Mouse (Mus musculus): Measurements from ENCODE around the gene Olfr1410. TPM values are rescaled to one million over a fixed set of nuclear protein-coding genes. Genes with fewer than 3 reads are reported as not detected.

Gene Olfr1410
- polyA plus RNA-seq, 1 experiment, result not detected

DNA sequence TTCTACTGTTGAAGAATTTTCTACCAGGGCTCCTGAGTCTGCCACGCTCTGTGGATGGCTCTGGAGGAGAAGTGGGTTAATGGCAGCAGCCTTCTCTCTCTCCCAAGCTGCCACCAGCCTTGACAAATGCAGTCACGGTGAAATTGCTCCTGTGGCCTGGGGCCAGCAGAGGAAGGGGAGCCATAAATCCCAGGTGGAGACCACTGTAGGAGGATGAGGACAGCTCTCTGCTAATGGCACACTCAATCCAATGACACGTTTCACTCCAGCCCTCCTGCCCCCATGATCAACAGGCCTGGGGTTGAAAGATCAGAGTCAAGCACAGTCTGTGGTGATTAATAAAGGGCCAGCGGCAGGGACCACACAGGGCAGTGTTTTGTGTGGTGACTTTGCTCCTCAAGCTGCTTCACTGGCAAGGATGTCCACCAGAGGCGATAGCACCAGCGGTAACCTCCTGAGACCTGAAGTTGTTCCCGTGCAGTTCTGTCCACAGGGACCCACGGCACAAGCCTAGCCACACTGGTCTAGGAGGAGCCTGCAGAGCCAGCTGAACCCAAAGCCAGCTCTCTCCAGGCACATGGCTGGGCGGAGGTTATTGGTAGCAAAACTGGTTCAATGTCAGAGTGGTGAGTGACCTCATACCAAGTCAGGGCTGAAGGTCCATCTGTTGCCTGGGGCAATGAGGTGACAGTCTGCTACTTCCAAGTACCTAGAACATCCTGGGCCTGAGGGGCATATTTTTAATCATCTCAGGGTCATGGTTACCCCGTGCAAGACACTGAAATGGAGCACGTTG, 51.6 kb downstream of the Olfr1410 start:
- DNase-seq (ENCODE audit: low read depth), result no peak
- TF ChIP-seq POLR2A (IDR thresholded peaks at IDR 0.05; ENCODE audit: borderline replicate concordance, extremely low read depth, insufficient read depth, insufficient read length, poor library complexity, severe bottlenecking) (no peak), CTCF (IDR thresholded peaks at IDR 0.05; ENCODE audit: borderline replicate concordance, extremely low read depth, insufficient read depth, insufficient read length) (no peak)

- TF ChIP-seq POLR2A (IDR thresholded peaks at IDR 0.05; ENCODE audit: borderline replicate concordance, extremely low read depth, insufficient read depth, insufficient read length, poor library complexity, severe bottlenecking) (no peak), CTCF (IDR thresholded peaks at IDR 0.05; ENCODE audit: borderline replicate concordance, extremely low read depth, insufficient read depth, insufficient read length) (no peak)
- no peak for DNase-seq (ENCODE audit: low read depth)
Measured at GRCm38 (mm10) chr1:92659392-92659791, 53.8 kb downstream of the Olfr1410 start.

Other genes starting within 250 kb of the Olfr1410 start
- 116 and 117 TPM in 2 replicates for gene Ndufa10, start 131.9 kb upstream of the Olfr1410 start, polyA plus RNA-seq (2012; rRNA removed)
- gene Olfr1416, start 120.7 kb upstream of the Olfr1410 start, polyA plus RNA-seq (2012; rRNA removed), result not detected in 2 replicates
- not detected in 2 replicates for gene Olfr1415, start 109.7 kb upstream of the Olfr1410 start, polyA plus RNA-seq (2012; rRNA removed)
- not detected in 2 replicates for gene Olfr1414, start 87.1 kb upstream of the Olfr1410 start, polyA plus RNA-seq (2012; rRNA removed)
- gene Olfr1413, start 34.5 kb upstream of the Olfr1410 start, polyA plus RNA-seq (2012; rRNA removed), result not detected in 2 replicates
- not detected in 2 replicates for gene Olfr1412, start 20.0 kb upstream of the Olfr1410 start, polyA plus RNA-seq (2012; rRNA removed)
- gene Olfr1411, start 11.4 kb upstream of the Olfr1410 start, polyA plus RNA-seq (2012; rRNA removed), result not detected in 2 replicates
- not detected in 2 replicates for gene Olfr12, start 12.0 kb downstream of the Olfr1410 start, polyA plus RNA-seq (2012; rRNA removed)
- 262 and 380 TPM in 2 replicates for gene Cops9, start 36.2 kb downstream of the Olfr1410 start, polyA plus RNA-seq (2012; rRNA removed)
- gene Otos, start 43.1 kb downstream of the Olfr1410 start, polyA plus RNA-seq (2012; rRNA removed), result 0.11 and 0.14 TPM in 2 replicates
- gene Gpc1, start 225.9 kb downstream of the Olfr1410 start, polyA plus RNA-seq (2012; rRNA removed), result 157 and 180 TPM in 2 replicates

Data from brain, embryonic 14.5 days (tissue).